Mouse (Mus musculus): Measurements from ENCODE around the gene Tbc1d1. TPM values are rescaled to one million over a fixed set of nuclear protein-coding genes. Genes with fewer than 3 reads are reported as not detected.
"Not testable (repeated sequence)": the region's sequence is repeated elsewhere in the genome, so short reads cannot be mapped to it uniquely, and the experiment has no call there.

Gene Tbc1d1
- polyA plus RNA-seq, 1 experiment from 2014 or later, result 33.4 TPM

- Histone ChIP-seq H3K27me3 (ENCODE audit: control insufficient read depth, insufficient read depth, low read length) (no peaks in the 10 kb centered on the region), H3K4me1 (ENCODE audit: control insufficient read depth in 2 of 2, insufficient read depth in 2 of 2, low read length in 2 of 2) (peaks cover 0 to 7% of the 10 kb centered on the region in 2 experiments; a peak in 1 of 4 replicates), H3K9ac (ENCODE audit: low read length) (no peak overlapping the region), H3K4me3 (ENCODE audit: control insufficient read depth in 1 of 2, insufficient read depth in 1 of 2, low read depth in 1 of 2, low read length in 2 of 2) (no peak overlapping the region), H3K27ac (replicated peaks in 1 of 2; ENCODE audit: control insufficient read depth in 1 of 2, insufficient read depth in 1 of 2, low read depth in 2 of 2, low read length in 2 of 2) (no peak overlapping the region), H3K4me2 (ENCODE audit: low read length) (no peak overlapping the region), H3K9me3 (ENCODE audit: control insufficient read depth, low read length) (no peaks in the 10 kb centered on the region), H3K36me3 (ENCODE audit: control insufficient read depth, insufficient read depth, low read length) (peaks cover 27% of the 10 kb centered on the region)
- no peak for ATAC-seq (ENCODE audit: insufficient number of reproducible peaks, insufficient read depth, low FRiP score, low read depth)
- WGBS, result 75% methylated on average over 6 of the region's 6 CpGs
These were observed 195.9 kb downstream of the Tbc1d1 start for GRCm38 (mm10) chr5:64351968-64352367.

- no peak overlapping the region for H3K4me2 ChIP-seq (ENCODE audit: low read length)
- H3K4me1 ChIP-seq (ENCODE audit: control insufficient read depth in 2 of 2, insufficient read depth in 2 of 2, low read length in 2 of 2), result peaks cover 13 to 14% of the 10 kb centered on the region in 2 experiments
- H3K27me3 ChIP-seq (ENCODE audit: control insufficient read depth, insufficient read depth, low read length), result no peaks in the 10 kb centered on the region
- H3K9ac ChIP-seq (ENCODE audit: low read length), result no peak overlapping the region
- H3K36me3 ChIP-seq (ENCODE audit: control insufficient read depth, insufficient read depth, low read length), result no peaks in the 10 kb centered on the region
- no peaks in the 10 kb centered on the region for H3K9me3 ChIP-seq (ENCODE audit: control insufficient read depth, low read length)
- 62% methylated on average over 18 of the region's 18 CpGs for WGBS
- H3K4me3 ChIP-seq (ENCODE audit: control insufficient read depth in 1 of 2, insufficient read depth in 1 of 2, low read depth in 1 of 2, low read length in 2 of 2), result no peak overlapping the region
- H3K27ac ChIP-seq (replicated peaks in 1 of 2; ENCODE audit: control insufficient read depth in 1 of 2, insufficient read depth in 1 of 2, low read depth in 2 of 2, low read length in 2 of 2), result no peak overlapping the region
- ATAC-seq (ENCODE audit: insufficient number of reproducible peaks, insufficient read depth, low FRiP score, low read depth), result no peak
These were observed 202.8 kb downstream of the Tbc1d1 start for GRCm38 (mm10) chr5:64358639-64359584.

- H3K27me3 ChIP-seq (ENCODE audit: control insufficient read depth, insufficient read depth, low read length), result no peaks in the 10 kb centered on the region
- H3K4me3 ChIP-seq (ENCODE audit: control insufficient read depth in 1 of 2, insufficient read depth in 1 of 2, low read depth in 1 of 2, low read length in 2 of 2), result no peak overlapping the region
- no peak for ATAC-seq (ENCODE audit: insufficient number of reproducible peaks, insufficient read depth, low FRiP score, low read depth)
- no peaks in the 10 kb centered on the region for H3K36me3 ChIP-seq (ENCODE audit: control insufficient read depth, insufficient read depth, low read length)
- H3K4me1 ChIP-seq (ENCODE audit: control insufficient read depth in 2 of 2, insufficient read depth in 2 of 2, low read length in 2 of 2), result peaks cover 20 to 27% of the 10 kb centered on the region in 2 experiments
- H3K4me2 ChIP-seq (ENCODE audit: low read length), result no peak overlapping the region
- no peak overlapping the region for H3K27ac ChIP-seq (replicated peaks in 1 of 2; ENCODE audit: control insufficient read depth in 1 of 2, insufficient read depth in 1 of 2, low read depth in 2 of 2, low read length in 2 of 2)
- WGBS, result 78% methylated on average over 8 of the region's 8 CpGs
- no peaks in the 10 kb centered on the region for H3K9me3 ChIP-seq (ENCODE audit: control insufficient read depth, low read length)
- H3K9ac ChIP-seq (ENCODE audit: low read length), result no peak overlapping the region
These were observed 204.2 kb downstream of the Tbc1d1 start for GRCm38 (mm10) chr5:64360147-64360875.

GRCm38 (mm10) chr5:64360876-64361268 lies 204.8 kb downstream of the Tbc1d1 start:
- H3K4me1 ChIP-seq (ENCODE audit: control insufficient read depth in 2 of 2, insufficient read depth in 2 of 2, low read length in 2 of 2), result peaks cover 20 to 22% of the 10 kb centered on the region in 2 experiments
- H3K27me3 ChIP-seq (ENCODE audit: control insufficient read depth, insufficient read depth, low read length); H3K9me3 ChIP-seq (ENCODE audit: control insufficient read depth, low read length); H3K4me3 ChIP-seq (ENCODE audit: control insufficient read depth in 1 of 2, insufficient read depth in 1 of 2, low read depth in 1 of 2, low read length in 2 of 2); H3K4me2 ChIP-seq (ENCODE audit: low read length); H3K9ac ChIP-seq (ENCODE audit: low read length); H3K36me3 ChIP-seq (ENCODE audit: control insufficient read depth, insufficient read depth, low read length); ATAC-seq (ENCODE audit: insufficient number of reproducible peaks, insufficient read depth, low FRiP score, low read depth); H3K27ac ChIP-seq (replicated peaks in 1 of 2; ENCODE audit: control insufficient read depth in 1 of 2, insufficient read depth in 1 of 2, low read depth in 2 of 2, low read length in 2 of 2): not testable (repeated sequence)

- H3K9me3 ChIP-seq (ENCODE audit: control insufficient read depth, low read length), result no peaks in the 10 kb centered on the region
- H3K27me3 ChIP-seq (ENCODE audit: control insufficient read depth, insufficient read depth, low read length), result no peaks in the 10 kb centered on the region
- H3K4me2 ChIP-seq (ENCODE audit: low read length), result peak overlapping the region; percentile 40; the same call in 1 of the 2 replicates
- no peak overlapping the region for H3K4me3 ChIP-seq (ENCODE audit: control insufficient read depth in 1 of 2, insufficient read depth in 1 of 2, low read depth in 1 of 2, low read length in 2 of 2)
- H3K9ac ChIP-seq (ENCODE audit: low read length), result 0 out of 2 replicates have a peak overlapping the region, but pooled peaks have one; percentile 11
- WGBS, result 74% methylated on average over 5 of the region's 5 CpGs
- no peak for ATAC-seq (ENCODE audit: insufficient number of reproducible peaks, insufficient read depth, low FRiP score, low read depth)
- H3K27ac ChIP-seq (replicated peaks in 1 of 2; ENCODE audit: control insufficient read depth in 1 of 2, insufficient read depth in 1 of 2, low read depth in 2 of 2, low read length in 2 of 2), result no peak overlapping the region
- H3K4me1 ChIP-seq (ENCODE audit: control insufficient read depth in 2 of 2, insufficient read depth in 2 of 2, low read length in 2 of 2), result peaks cover 22 to 37% of the 10 kb centered on the region in 2 experiments
- no peaks in the 10 kb centered on the region for H3K36me3 ChIP-seq (ENCODE audit: control insufficient read depth, insufficient read depth, low read length)
These were observed 207.8 kb downstream of the Tbc1d1 start for GRCm38 (mm10) chr5:64363859-64364406.

GRCm38 (mm10) chr5:64364432-64365125 lies 208.5 kb downstream of the Tbc1d1 start:
- 44% methylated on average over 7 of the region's 7 CpGs for WGBS
- H3K27me3 ChIP-seq (ENCODE audit: control insufficient read depth, insufficient read depth, low read length), result no peaks in the 10 kb centered on the region
- H3K4me3 ChIP-seq (ENCODE audit: control insufficient read depth in 1 of 2, insufficient read depth in 1 of 2, low read depth in 1 of 2, low read length in 2 of 2), result no peak overlapping the region
- H3K4me2 ChIP-seq (ENCODE audit: low read length), result peak overlapping the region; percentile 40
- 0 out of 2 replicates have a peak overlapping the region, but pooled peaks have one; percentile 11 for H3K9ac ChIP-seq (ENCODE audit: low read length)
- no peak overlapping the region for H3K27ac ChIP-seq (replicated peaks in 1 of 2; ENCODE audit: control insufficient read depth in 1 of 2, insufficient read depth in 1 of 2, low read depth in 2 of 2, low read length in 2 of 2)
- no peaks in the 10 kb centered on the region for H3K9me3 ChIP-seq (ENCODE audit: control insufficient read depth, low read length)
- ATAC-seq (ENCODE audit: insufficient number of reproducible peaks, insufficient read depth, low FRiP score, low read depth), result 0 out of 2 replicates have a peak, but pooled peaks have one; percentile 44
- no peaks in the 10 kb centered on the region for H3K36me3 ChIP-seq (ENCODE audit: control insufficient read depth, insufficient read depth, low read length)
- H3K4me1 ChIP-seq (ENCODE audit: control insufficient read depth in 2 of 2, insufficient read depth in 2 of 2, low read length in 2 of 2), result peaks cover 18 to 32% of the 10 kb centered on the region in 2 experiments
